Comparison of ENCODE assay signal across 26 mouse cellular contexts in the genomic region with DNA sequence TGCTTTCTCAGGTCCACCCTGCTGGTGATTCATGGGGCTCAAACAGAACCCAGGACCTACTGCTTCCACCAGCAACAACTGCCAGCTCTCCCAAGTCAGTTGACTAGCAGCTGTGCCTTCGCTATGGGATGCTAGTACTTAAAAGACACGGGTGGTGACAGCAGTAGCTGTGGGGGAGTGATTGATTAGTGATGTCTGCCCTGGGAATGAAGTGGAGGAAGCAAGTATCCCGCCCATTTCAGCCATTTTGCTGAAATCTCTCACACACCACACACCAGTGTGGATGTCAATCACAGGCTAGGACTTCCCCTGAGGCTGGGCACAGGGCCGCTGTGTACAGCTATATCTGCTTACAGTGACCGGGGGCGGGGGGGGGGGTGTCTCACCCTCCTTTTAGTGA.
DNase-seq lines count a peak whose midpoint lies in the region; ATAC-seq lines count a peak whose summit lies in the region.
"Had no signal": no experiment of that assay in that cellular context is flagged by ENCODE, and none has a peak within 500 bp of the region (broad histone marks: within the 10 kb centered on the region; RNA-seq: fewer than 3 reads in every experiment).

No protein-coding gene starts in this region.

- H3K9ac ChIP-seq in hindbrain, embryonic 12.5 days = no peak overlapping the region
- no peak overlapping the region for H3K9ac ChIP-seq in midbrain, embryonic 14.5 days (replicated peaks; ENCODE audit: low read length)
- H3K9ac ChIP-seq in midbrain, embryonic 16.5 days (ENCODE audit: low read depth, low read length) = no peak overlapping the region
- H3K9ac ChIP-seq: forebrain, embryonic 12.5 days; hindbrain, embryonic 13.5 days; limb, embryonic 13.5 days had no signal

- peaks cover 32% of the 10 kb centered on the region for H3K4me1 ChIP-seq in hindbrain, embryonic 10.5 days (replicated peaks)
- peaks cover 15% of the 10 kb centered on the region for H3K4me1 ChIP-seq in hindbrain, embryonic 12.5 days
- H3K4me1 ChIP-seq in midbrain, embryonic 14.5 days (ENCODE audit: control insufficient read depth, insufficient read depth, low read length) = peaks cover 4% of the 10 kb centered on the region
- 0 out of 2 replicates have a peak, but pooled peaks cover 5% of the 10 kb centered on the region for H3K4me1 ChIP-seq in midbrain, embryonic 16.5 days (ENCODE audit: control insufficient read depth, insufficient read depth, low read length)
- H3K4me1 ChIP-seq in limb, embryonic 10.5 days = peaks cover 38% of the 10 kb centered on the region
- H3K4me1 ChIP-seq: megakaryocyte, embryonic 14.5 days had no signal

- H3K27ac ChIP-seq in hindbrain, embryonic 10.5 days = peak overlapping the region; percentile 29; the same call in 1 of the 2 replicates
- no peak overlapping the region for H3K27ac ChIP-seq in hindbrain, embryonic 12.5 days
- H3K27ac ChIP-seq in midbrain, embryonic 14.5 days (replicated peaks; ENCODE audit: low read depth, low read length) = peak overlapping the region; percentile 45; the same call in 1 of the 2 replicates
- no peak overlapping the region for H3K27ac ChIP-seq in midbrain, embryonic 16.5 days (ENCODE audit: low read length)
- no peak overlapping the region for H3K27ac ChIP-seq in limb, embryonic 10.5 days
- H3K27ac ChIP-seq: forebrain, embryonic 12.5 days; hindbrain, embryonic 13.5 days; left cerebral cortex, adult 2 months; limb, embryonic 13.5 days had no signal

- no peak for ATAC-seq in hindbrain, embryonic 12.5 days (ENCODE audit: low FRiP score)
- no peak for ATAC-seq in midbrain, embryonic 14.5 days (ENCODE audit: low FRiP score, low TSS enrichment)
- no peak for ATAC-seq in midbrain, embryonic 16.5 days
- ATAC-seq: intestine, postnatal 0 days had no signal

- H3K36me3 ChIP-seq in hindbrain, embryonic 10.5 days = no peaks in the 10 kb centered on the region
- H3K36me3 ChIP-seq in hindbrain, embryonic 12.5 days = no peaks in the 10 kb centered on the region
- H3K36me3 ChIP-seq in midbrain, embryonic 14.5 days (ENCODE audit: control insufficient read depth, insufficient read depth, low read length) = no peaks in the 10 kb centered on the region
- no peaks in the 10 kb centered on the region for H3K36me3 ChIP-seq in midbrain, embryonic 16.5 days (ENCODE audit: control insufficient read depth, insufficient read depth, low read length)
- no peaks in the 10 kb centered on the region for H3K36me3 ChIP-seq in limb, embryonic 10.5 days
- H3K36me3 ChIP-seq: forebrain, embryonic 12.5 days; hindbrain, embryonic 13.5 days; limb, embryonic 13.5 days had no signal

- no peak overlapping the region for H3K4me3 ChIP-seq in hindbrain, embryonic 10.5 days
- H3K4me3 ChIP-seq in hindbrain, embryonic 12.5 days = no peak overlapping the region
- H3K4me3 ChIP-seq in midbrain, embryonic 14.5 days (replicated peaks; ENCODE audit: low read depth, low read length) = no peak overlapping the region
- H3K4me3 ChIP-seq in midbrain, embryonic 16.5 days (ENCODE audit: low read depth, low read length) = no peak overlapping the region
- H3K4me3 ChIP-seq in limb, embryonic 10.5 days = no peak overlapping the region
- H3K4me3 ChIP-seq: erythroblast, embryonic 14.5 days; forebrain, embryonic 12.5 days; hindbrain, embryonic 13.5 days; left cerebral cortex, adult 2 months; limb, embryonic 13.5 days; megakaryocyte, embryonic 14.5 days had no signal

- H3K27me3 ChIP-seq in hindbrain, embryonic 10.5 days (ENCODE audit: insufficient read depth, poor library complexity, severe bottlenecking) = peaks cover 7% of the 10 kb centered on the region; the same call in 1 of the 2 replicates
- peaks cover 13% of the 10 kb centered on the region for H3K27me3 ChIP-seq in hindbrain, embryonic 12.5 days
- no peaks in the 10 kb centered on the region for H3K27me3 ChIP-seq in midbrain, embryonic 14.5 days (ENCODE audit: control insufficient read depth, insufficient read depth, low read length)
- H3K27me3 ChIP-seq in midbrain, embryonic 16.5 days (ENCODE audit: control insufficient read depth, insufficient read depth, low read depth, low read length) = no peaks in the 10 kb centered on the region
- H3K27me3 ChIP-seq in limb, embryonic 10.5 days (ENCODE audit: low read depth, poor library complexity, severe bottlenecking) = peaks cover 3% of the 10 kb centered on the region; the same call in 1 of the 2 replicates
- H3K27me3 ChIP-seq: limb, embryonic 13.5 days had no signal

- H3K4me2 ChIP-seq in hindbrain, embryonic 12.5 days (replicated peaks) = no peak overlapping the region
- H3K4me2 ChIP-seq in midbrain, embryonic 14.5 days (ENCODE audit: low read length) = no peak overlapping the region
- no peak overlapping the region for H3K4me2 ChIP-seq in midbrain, embryonic 16.5 days (ENCODE audit: low read length)
- H3K4me2 ChIP-seq: forebrain, embryonic 12.5 days; hindbrain, embryonic 13.5 days; limb, embryonic 13.5 days; liver, embryonic 11.5 days had no signal

- no peaks in the 10 kb centered on the region for H3K9me3 ChIP-seq in hindbrain, embryonic 10.5 days
- no peaks in the 10 kb centered on the region for H3K9me3 ChIP-seq in hindbrain, embryonic 12.5 days (replicated peaks)
- no peaks in the 10 kb centered on the region for H3K9me3 ChIP-seq in midbrain, embryonic 14.5 days (ENCODE audit: control insufficient read depth, low read length)
- H3K9me3 ChIP-seq in midbrain, embryonic 16.5 days (replicated peaks; ENCODE audit: control insufficient read depth, low read length, poor library complexity, severe bottlenecking) = no peaks in the 10 kb centered on the region
- H3K9me3 ChIP-seq in limb, embryonic 10.5 days (replicated peaks) = no peaks in the 10 kb centered on the region
- H3K9me3 ChIP-seq: forebrain, embryonic 12.5 days; hindbrain, embryonic 13.5 days; limb, embryonic 13.5 days had no signal

- DNase-seq in hindbrain, embryonic 10.5 days (ENCODE audit: low spot score) = no peak
- DNase-seq in midbrain, embryonic 14.5 days = no peak
- DNase-seq in embryo, embryonic 10 days (ENCODE audit: low spot score) = peak; percentile 63
- DNase-seq in limb, embryonic 10.5 days (ENCODE audit: low spot score) = peak; percentile 40
- DNase-seq in c-Kit-positive CD71-positive TER-119-positive erythroid progenitor cells, embryonic 14.5 days (ENCODE audit: low spot score) = no peak
- DNase-seq in cerebellum, postnatal 4 days (ENCODE audit: low spot score in 2 of 2) = no peak
- DNase-seq: adrenal gland, postnatal 10 days; cerebellum, adult 11-12 months; cerebellum, postnatal 10 days; gastrocnemius, postnatal 14 days; heart, postnatal 14 days; kidney, postnatal 25 days; lung, postnatal 4 days; right cerebral cortex, postnatal 4 days; thymus, adult 2 months; thymus, postnatal 36 days had no signal

- 58% methylated on average over 6 of the region's 6 CpGs for WGBS in hindbrain, embryonic 10.5 days
- WGBS in hindbrain, embryonic 12.5 days = 20% methylated on average over 6 of the region's 6 CpGs
- WGBS in midbrain, embryonic 14.5 days = 45% methylated on average over 6 of the region's 6 CpGs
- WGBS in midbrain, embryonic 16.5 days = 56% methylated on average over 6 of the region's 6 CpGs
- WGBS in limb, embryonic 10.5 days = 37% methylated on average over 6 of the region's 6 CpGs

Comparison
In these comparisons a context has a peak if more than half of its experiments do, and no peak if none do; other contexts are left out.
1. H3K27ac ChIP-seq: peak in hindbrain, embryonic 10.5 days (single experiment) and midbrain, embryonic 14.5 days (single experiment); none in hindbrain, embryonic 12.5 days (single experiment), midbrain, embryonic 16.5 days (single experiment) and limb, embryonic 10.5 days (single experiment).
2. DNase-seq: peak in embryo, embryonic 10 days (single experiment) and limb, embryonic 10.5 days (single experiment); none in hindbrain, embryonic 10.5 days (single experiment), midbrain, embryonic 14.5 days (single experiment), c-Kit-positive CD71-positive TER-119-positive erythroid progenitor cells, embryonic 14.5 days (single experiment) and cerebellum, postnatal 4 days (0 of 2).